Mouse (Mus musculus): ENCODE data around the gene Ms4a15.

DNA sequence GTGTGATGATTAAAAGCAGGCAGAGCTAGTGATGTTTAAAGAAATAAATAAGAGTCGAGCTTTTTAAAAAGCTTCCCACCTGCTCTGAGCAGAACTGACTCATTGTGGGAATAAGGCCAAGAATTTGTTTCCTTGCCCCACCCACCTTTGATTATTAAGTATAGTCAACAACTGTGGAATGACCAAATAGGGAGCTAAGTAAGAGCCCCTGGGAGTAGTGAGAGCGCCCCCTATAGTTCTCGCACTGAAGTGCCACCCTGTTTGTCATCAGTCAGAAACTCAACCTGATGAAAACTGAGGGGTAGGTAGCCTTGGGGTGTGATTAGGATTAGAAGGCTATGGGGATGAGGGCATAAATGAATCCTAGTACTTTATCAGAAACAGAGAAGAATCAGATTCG lies 16.7 kb downstream of the Ms4a15 start:
- TF ChIP-seq EP300 (IDR thresholded peaks at IDR 0.05; ENCODE audit: low read depth) (no peak), CTCF (IDR thresholded peaks at IDR 0.05; ENCODE audit: low read depth) (peak; percentile 52)

All from liver, embryonic 14.5 days (tissue).